Mouse (Mus musculus) embryonic facial prominence, embryonic 14.5 days (tissue): Measurements from ENCODE around the gene Gnb3. TPM values are rescaled to one million over a fixed set of nuclear protein-coding genes. Genes with fewer than 3 reads are reported as not detected.

Experiments
- ATAC-seq: fragments of 200-750 bp; cut with Nextera tagmentation; 2 replicates; pipeline ENCODE4 v1.8.0; 2017; ENCODE audit warnings: low read depth, moderate number of reproducible peaks, moderate TSS enrichment
- DNase-seq: peaks from one replicate; pipeline ENCODE4 v3.0.0-alpha.2; 2015; ENCODE audit warnings: low spot score
- H3K27ac ChIP-seq: fragments of 300-500 bp; sonication (generic); replicated peaks from 2 replicates; pipeline ENCODE4 v1.5.1; 2014; ENCODE audit warnings: low read depth, mild to moderate bottlenecking, low read length, moderate library complexity
- H3K27me3 ChIP-seq: fragments of 300-500 bp; sonication (generic); replicated peaks from 2 replicates; pipeline ENCODE4 v1.6.1; 2014; ENCODE audit warnings: low read length; ENCODE audit not compliant: control insufficient read depth, insufficient read depth
- H3K36me3 ChIP-seq: fragments of 300-500 bp; sonication (generic); 2 replicates; pipeline ENCODE4 v1.6.1; 2014; ENCODE audit warnings: low read length, mixed read lengths; ENCODE audit not compliant: control insufficient read depth, insufficient read depth
- H3K4me1 ChIP-seq: fragments of 300-500 bp; sonication (generic); 2 replicates; pipeline ENCODE4 v1.6.1; 2014; ENCODE audit warnings: antibody characterized with exemption, low read length; ENCODE audit not compliant: control insufficient read depth, insufficient read depth
- H3K4me2 ChIP-seq: fragments of 300-500 bp; sonication (generic); 2 replicates; pipeline ENCODE4 v1.6.1; 2014; ENCODE audit warnings: low read depth, mild to moderate bottlenecking, low read length, moderate library complexity, mixed read lengths
- H3K4me3 ChIP-seq: fragments of 300-500 bp; sonication (generic); 2 replicates; pipeline ENCODE4 v1.5.1; 2014; ENCODE audit warnings: low read depth, mild to moderate bottlenecking, low read length
- H3K9ac ChIP-seq: fragments of 300-500 bp; sonication (generic); 2 replicates; pipeline ENCODE4 v1.6.1; 2014; ENCODE audit warnings: low read depth, mild to moderate bottlenecking, low read length, moderate library complexity, mixed read lengths
- H3K9me3 ChIP-seq: fragments of 300-500 bp; sonication (generic); 2 replicates; pipeline ENCODE4 v1.6.1; 2016; ENCODE audit warnings: low read length; ENCODE audit not compliant: control insufficient read depth
- WGBS: fragments of 180-500 bp; shearing (Covaris S2); extraction: QIAGEN DNeasy Blood & Tissue Kit; methylation state at CpG from one replicate; pipeline ENCODE4 v1.1.7; 2014; 5-methylcytosine and 5-hydroxymethylcytosine counted together
- polyA plus RNA-seq: library from polyadenylated mRNA; unstranded; fragments of >200 nt; fragmentation: Nextera tagmentation; extraction: Ambion mirVana; gene quantifications from 2 replicates; pipeline ENCODE4 v1.2.1, GENCODE M21; 2014

The Gnb3 gene
- polyA plus RNA-seq, 1 experiment from 2014 or later = 3.5 TPM

DNA sequence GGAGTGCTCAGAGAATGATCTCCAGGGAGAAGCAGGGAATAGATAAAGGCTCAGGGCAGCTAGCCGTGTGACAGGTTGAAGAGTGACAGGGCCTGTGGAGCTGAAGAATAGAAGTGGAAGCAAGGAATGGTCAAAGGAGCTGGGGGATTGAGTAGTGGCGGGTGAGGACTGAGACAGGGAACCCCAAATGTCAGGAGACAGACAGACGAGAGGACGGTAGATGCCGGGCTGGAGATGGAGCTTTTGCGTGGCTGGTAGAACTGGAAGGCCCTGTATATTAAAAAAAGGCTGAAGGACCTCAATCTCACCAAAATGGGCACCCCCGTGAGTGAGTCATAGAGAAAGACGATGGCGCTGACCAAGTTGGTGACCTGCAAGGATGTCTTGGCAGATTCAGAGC, 20.4 kb upstream of the Gnb3 start:
- ATAC-seq (no peak), DNase-seq (no peak)
- 76% methylated on average over 6 of the region's 9 CpGs for WGBS
- no peak overlapping the region for H3K27ac ChIP-seq
- H3K9ac ChIP-seq = 0 out of 2 replicates have a peak overlapping the region, but pooled peaks have one; percentile 35
- H3K4me3 ChIP-seq = no peak overlapping the region
- no peak overlapping the region for H3K4me2 ChIP-seq
- no peaks in the 10 kb centered on the region for H3K27me3 ChIP-seq
- peaks cover 18% of the 10 kb centered on the region for H3K4me1 ChIP-seq
- no peaks in the 10 kb centered on the region for H3K9me3 ChIP-seq
- H3K36me3 ChIP-seq = no peaks in the 10 kb centered on the region

DNA sequence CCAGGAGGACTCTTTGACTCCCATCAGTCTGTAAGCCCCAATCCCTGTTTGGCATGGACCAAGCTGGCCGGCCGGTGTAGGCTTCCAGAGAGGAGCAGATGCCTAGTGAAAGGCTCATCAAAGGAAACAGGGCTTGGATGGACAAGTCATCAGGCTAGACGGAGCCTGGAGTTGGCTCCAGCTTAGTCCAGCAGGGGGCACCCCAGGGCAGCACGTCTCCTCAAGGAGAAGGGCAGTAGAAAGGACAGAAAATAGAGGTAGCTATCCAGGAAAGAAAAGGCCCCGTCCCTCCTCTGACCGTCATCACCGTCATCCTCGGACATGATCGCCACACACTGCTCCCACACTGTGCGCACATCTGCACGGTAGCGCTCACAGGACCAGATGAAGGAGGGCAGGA, 19.6 kb upstream of the Gnb3 start:
- no peaks in the 10 kb centered on the region for H3K9me3 ChIP-seq
- 0 out of 2 replicates have a peak, but pooled peaks have one; percentile 4 for ATAC-seq
- peak; percentile 77 for DNase-seq
- 7% methylated on average over 12 of the region's 12 CpGs for WGBS
- no peak overlapping the region for H3K4me2 ChIP-seq
- H3K9ac ChIP-seq = 0 out of 2 replicates have a peak overlapping the region, but pooled peaks have one; percentile 35
- no peak overlapping the region for H3K4me3 ChIP-seq
- H3K27me3 ChIP-seq = no peaks in the 10 kb centered on the region
- H3K4me1 ChIP-seq = peaks cover 18% of the 10 kb centered on the region
- peaks cover 5% of the 10 kb centered on the region; the same call in 1 of the 2 replicates for H3K36me3 ChIP-seq
- peak overlapping the region; percentile 16; the same call in 1 of the 2 replicates for H3K27ac ChIP-seq

DNA sequence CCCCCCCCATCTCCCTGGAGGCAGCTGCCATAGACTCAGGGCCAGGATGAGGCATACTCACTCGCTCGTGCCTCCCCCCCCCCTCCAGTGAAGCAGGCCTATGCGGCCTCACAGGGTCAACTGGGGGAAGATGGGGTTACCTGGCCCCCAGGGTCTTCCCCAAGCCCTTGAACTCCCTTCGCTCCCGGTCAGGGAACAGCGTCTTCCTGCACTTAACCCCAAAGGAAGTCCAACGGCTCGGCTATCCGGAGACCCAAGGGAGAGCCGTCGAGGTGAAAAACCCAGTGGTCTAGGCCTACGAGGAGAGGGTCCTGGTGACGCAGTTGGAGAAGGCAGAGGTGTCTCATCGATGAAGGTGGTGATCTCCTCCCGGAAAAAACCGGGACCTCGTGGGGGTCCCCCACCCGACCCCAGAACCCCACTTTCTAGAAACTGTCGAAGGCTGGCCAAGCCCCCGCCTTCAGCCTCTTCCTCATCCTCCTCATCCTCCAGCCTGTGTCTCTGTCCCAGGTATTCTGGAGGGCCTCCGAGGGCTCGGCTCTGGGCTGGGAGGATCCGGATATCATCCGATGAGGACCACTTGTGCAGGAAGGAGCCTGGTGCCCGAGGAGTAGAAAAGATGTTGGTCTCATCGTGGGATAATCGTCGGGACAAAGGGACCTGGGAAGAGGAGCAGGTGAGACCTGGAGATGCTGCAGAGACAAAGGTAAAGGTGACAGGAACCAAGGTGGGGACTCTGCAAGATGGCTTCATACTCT, 18.7 kb upstream of the Gnb3 start:
- peaks cover 18% of the 10 kb centered on the region for H3K4me1 ChIP-seq
- no peak for ATAC-seq
- H3K9me3 ChIP-seq = no peaks in the 10 kb centered on the region
- peak overlapping the region; percentile 83; the same call in 1 of the 2 replicates for H3K4me3 ChIP-seq
- peaks cover 14% of the 10 kb centered on the region for H3K36me3 ChIP-seq
- peak overlapping the region; percentile 99; the same call in 1 of the 2 replicates for H3K27ac ChIP-seq
- no peaks in the 10 kb centered on the region for H3K27me3 ChIP-seq
- H3K9ac ChIP-seq = peak overlapping the region; percentile 98; the same call in 1 of the 2 replicates
- peak overlapping the region; percentile 74 for H3K4me2 ChIP-seq
- 80% methylated on average over 23 of the region's 28 CpGs for WGBS
- no peak for DNase-seq

DNA sequence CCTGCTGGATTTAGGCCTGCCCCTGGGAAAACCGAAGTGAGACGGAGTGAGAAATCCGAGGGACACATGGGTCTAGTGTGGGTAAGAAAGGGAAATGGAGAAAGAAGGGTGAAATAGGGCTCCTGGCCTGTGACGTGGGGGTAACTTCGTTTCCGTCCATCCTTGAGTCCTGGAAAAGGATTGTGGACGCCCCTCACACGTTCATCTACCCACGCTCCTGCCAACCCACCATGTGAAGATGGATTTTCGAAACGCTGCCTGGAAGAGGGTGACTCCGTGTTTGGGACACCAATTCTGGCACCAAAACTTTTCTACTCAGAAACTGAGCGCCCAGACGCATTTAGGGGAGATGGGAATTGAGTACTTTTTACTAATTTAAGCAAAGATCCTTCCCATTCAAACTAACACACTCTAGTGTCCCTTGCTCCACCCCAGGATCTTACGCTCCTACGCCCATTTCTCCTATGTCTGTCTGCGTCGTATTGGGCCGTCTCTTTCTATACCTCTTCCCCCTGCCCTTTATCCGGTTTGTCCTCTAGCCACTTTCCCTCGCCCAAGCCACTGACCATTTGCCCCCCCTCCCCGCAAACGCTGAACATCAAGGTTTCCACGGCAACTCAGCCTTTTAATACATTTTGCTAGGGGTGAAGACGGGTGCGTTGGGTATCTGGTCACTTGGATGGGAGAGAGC, 17.9 kb upstream of the Gnb3 start:
- DNase-seq (no peak), ATAC-seq (no peak)
- H3K4me1 ChIP-seq = peaks cover 16% of the 10 kb centered on the region
- H3K36me3 ChIP-seq = peaks cover 21% of the 10 kb centered on the region
- peak overlapping the region; percentile 83 for H3K4me3 ChIP-seq
- 27% methylated on average over 26 of the region's 26 CpGs for WGBS
- H3K4me2 ChIP-seq = peak overlapping the region; percentile 74
- peak overlapping the region; percentile 99 for H3K27ac ChIP-seq
- H3K9ac ChIP-seq = peak overlapping the region; percentile 98
- H3K27me3 ChIP-seq = no peaks in the 10 kb centered on the region
- no peaks in the 10 kb centered on the region for H3K9me3 ChIP-seq

DNA sequence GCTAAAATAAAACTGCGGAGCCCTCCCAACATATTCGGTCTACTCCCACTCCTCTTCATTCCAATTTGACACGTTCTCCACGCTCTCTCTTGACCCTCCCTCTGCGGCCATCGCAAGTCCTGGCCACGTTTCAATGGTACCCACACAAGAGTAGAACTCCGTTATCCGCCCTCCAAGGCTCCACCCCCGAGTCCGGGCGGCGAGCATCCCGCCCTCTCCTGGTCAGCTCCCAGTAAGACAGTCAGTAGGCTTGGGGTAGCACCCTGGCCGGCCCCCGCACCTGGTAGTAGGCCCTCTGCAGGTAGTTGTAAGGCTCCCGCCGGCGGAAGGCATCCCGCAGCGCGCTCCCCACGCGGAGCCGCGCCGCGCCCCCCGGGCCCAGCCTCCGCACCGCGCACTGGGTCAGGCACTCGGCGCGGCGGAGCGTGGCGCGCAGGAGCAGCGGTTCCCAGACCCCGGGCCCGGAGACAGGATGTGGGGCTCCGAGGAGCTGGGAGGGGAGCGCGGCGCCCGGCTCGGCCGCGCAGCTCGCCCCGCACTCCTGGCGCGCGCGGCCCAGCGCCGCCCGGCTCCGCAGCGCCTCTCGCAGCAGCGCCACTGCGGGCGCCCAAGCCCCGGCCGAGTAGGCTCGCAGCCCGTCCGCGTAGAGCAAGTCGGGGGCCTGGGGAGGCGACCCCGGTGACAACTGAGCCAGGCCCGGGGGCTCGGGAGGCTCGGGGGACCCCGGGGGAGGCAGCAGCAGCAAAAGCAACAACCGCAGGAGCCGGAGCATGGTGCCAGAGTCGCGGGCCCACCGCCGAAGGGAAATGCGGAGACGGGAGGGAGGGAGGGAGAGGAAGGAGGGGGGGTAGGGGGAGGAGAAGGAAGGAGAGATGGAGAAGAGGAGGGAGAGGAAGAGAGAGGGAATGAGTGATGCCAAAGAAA, 17.1 kb upstream of the Gnb3 start, which contains the start of gene P3h3:
P3h3 (minus strand) TSS at position 837 of the 924 bp plus-strand sequence.
- ATAC-seq = peak; percentile 91

DNA sequence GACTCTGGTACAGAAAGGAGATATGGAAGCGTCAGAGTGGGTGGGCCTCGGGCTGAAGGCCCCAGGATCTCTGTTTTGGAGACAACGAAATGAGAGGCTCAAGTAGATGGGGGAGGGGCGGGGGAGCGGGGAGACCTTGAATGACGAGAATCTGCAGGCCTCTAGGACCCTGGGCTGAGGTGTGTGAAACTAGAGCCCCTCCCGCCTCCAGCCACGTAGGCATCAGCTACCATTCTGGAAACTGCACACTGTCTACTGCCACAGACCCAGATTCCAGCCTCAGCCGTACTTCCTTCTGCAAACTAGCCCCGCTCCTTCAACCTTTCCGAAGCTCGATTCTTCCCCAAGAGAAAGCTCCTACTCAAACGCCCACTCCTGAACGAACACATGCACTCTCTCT, 16.2 kb upstream of the Gnb3 start:
- Histone ChIP-seq H3K27ac (peak overlapping the region; percentile 99), H3K9ac (peak overlapping the region; percentile 98), H3K4me1 (peaks cover 11% of the 10 kb centered on the region; the same call in 1 of the 2 replicates), H3K27me3 (no peaks in the 10 kb centered on the region), H3K4me2 (peak overlapping the region; percentile 74), H3K36me3 (peaks cover 38% of the 10 kb centered on the region), H3K4me3 (peak overlapping the region; percentile 83), H3K9me3 (no peaks in the 10 kb centered on the region)
- DNase-seq (peak; percentile 90), ATAC-seq (peak; percentile 80)
- 7% methylated on average over 13 of the region's 14 CpGs for WGBS

More for the DNA sequence above, 17.1 kb upstream of the Gnb3 start, which contains the start of gene P3h3:
- WGBS = under 1% methylated on average over 36 of the region's 86 CpGs
- peaks cover 11% of the 10 kb centered on the region; the same call in 1 of the 2 replicates for H3K4me1 ChIP-seq
- H3K4me2 ChIP-seq = peak within 1 kb of the TSS; percentile 74
- no peaks in the 10 kb centered on the region for H3K27me3 ChIP-seq
- peak; percentile 93 for DNase-seq
- peak within 1 kb of the TSS; percentile 83 for H3K4me3 ChIP-seq
- H3K9me3 ChIP-seq = no peaks in the 10 kb centered on the region
- H3K27ac ChIP-seq = peak within 1 kb of the TSS; percentile 99
- peaks cover 29% of the 10 kb centered on the region for H3K36me3 ChIP-seq
- peak within 1 kb of the TSS; percentile 98 for H3K9ac ChIP-seq

DNA sequence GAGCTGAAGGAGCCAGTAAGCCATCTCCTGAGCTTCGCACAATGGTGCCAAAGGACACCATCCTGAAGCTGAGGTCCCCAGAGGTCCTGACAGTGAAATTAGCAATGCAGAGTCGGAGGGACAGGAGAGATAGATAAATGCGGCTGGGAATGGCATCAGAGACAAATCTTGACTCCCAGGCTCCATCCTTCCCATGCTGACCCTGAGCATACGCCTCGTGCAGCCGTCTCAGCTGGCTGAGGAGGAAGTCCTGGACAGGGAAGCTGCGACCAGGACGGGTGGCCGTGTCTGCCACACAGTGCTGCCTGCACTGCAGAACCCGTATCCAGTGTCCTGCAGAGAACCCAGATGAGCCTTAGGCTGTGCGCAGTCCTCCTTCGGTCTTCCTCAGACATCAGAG, 14.6 kb upstream of the Gnb3 start:
- Histone ChIP-seq H3K27ac (no peak overlapping the region; the same call in 1 of the 2 replicates), H3K4me2 (no peak overlapping the region), H3K27me3 (no peaks in the 10 kb centered on the region), H3K36me3 (peaks cover 50% of the 10 kb centered on the region), H3K9me3 (no peaks in the 10 kb centered on the region), H3K9ac (no peak overlapping the region), H3K4me1 (peaks cover 11% of the 10 kb centered on the region; the same call in 1 of the 2 replicates), H3K4me3 (no peak overlapping the region)
- WGBS = 73% methylated on average over 12 of the region's 12 CpGs
- ATAC-seq = no peak
- no peak for DNase-seq

DNA sequence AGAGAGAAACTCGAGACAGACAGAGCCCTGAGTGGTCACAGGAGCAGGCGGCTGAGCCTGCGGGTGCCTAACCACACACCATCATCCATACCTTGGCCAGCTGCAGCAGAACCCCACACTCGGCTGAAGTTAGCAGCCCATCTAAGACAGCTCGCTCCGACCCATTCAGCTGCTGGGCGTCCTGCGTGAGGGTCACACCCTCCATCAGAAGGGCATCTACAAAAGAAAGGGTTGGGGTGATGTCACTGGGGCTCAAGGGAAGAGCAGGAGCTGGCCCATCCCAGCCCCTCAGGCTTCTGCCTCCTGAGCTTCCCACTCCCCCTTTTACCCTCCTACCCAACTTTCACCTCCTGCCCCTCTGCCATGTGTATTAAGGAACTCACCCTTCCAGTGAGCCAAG, 10.5 kb upstream of the Gnb3 start:
- H3K27me3 ChIP-seq = no peaks in the 10 kb centered on the region
- H3K36me3 ChIP-seq = peaks cover 67% of the 10 kb centered on the region
- no peak overlapping the region for H3K27ac ChIP-seq
- no peak overlapping the region for H3K4me3 ChIP-seq
- no peaks in the 10 kb centered on the region for H3K9me3 ChIP-seq
- WGBS = 44% methylated on average over 8 of the region's 8 CpGs
- no peaks in the 10 kb centered on the region for H3K4me1 ChIP-seq
- ATAC-seq (no peak), DNase-seq (no peak)
- no peak overlapping the region for H3K4me2 ChIP-seq
- H3K9ac ChIP-seq = no peak overlapping the region
